Mouse (Mus musculus) gastrocnemius, postnatal 14 days (tissue): ENCODE results near the gene Fxr1. TPM values are rescaled to one million over a fixed set of nuclear protein-coding genes. Genes with fewer than 3 reads are reported as not detected.

Experiments
- total RNA-seq, 2 experiments: library from RNA; stranded (reverse); gene quantifications; 2 replicates each; pipeline ENCODE4 v1.2.3; 2021

The Fxr1 gene
- total RNA-seq, 2 experiments from 2014 or later = 388 to 401 TPM

Other genes starting within 250 kb of the Fxr1 start
- 10 to 100 TPM; 11.0 to 11.8 TPM for gene Ttc14, start 220.1 kb upstream of the Fxr1 start, total RNA-seq
- gene Ccdc39, start 175.6 kb upstream of the Fxr1 start, total RNA-seq = under 1 TPM; 0.22 to 0.25 TPM
- 100 to 1,000 TPM; 124 to 127 TPM for gene Dnajc19, start 61.4 kb downstream of the Fxr1 start, total RNA-seq